Mouse (Mus musculus) heart, embryonic 15.5 days (tissue): Measurements from ENCODE around the gene Anks1b. TPM values are rescaled to one million over a fixed set of nuclear protein-coding genes. Genes with fewer than 3 reads are reported as not detected.
A peak's percentile ranks its signal among the peaks of the same experiment; 100 is the strongest.

ENCODE experiments used
- ATAC-seq: fragments of 200-750 bp; cut with Nextera tagmentation; replicated peaks from 2 replicates; pipeline ENCODE4 v1.8.0; 2017; ENCODE audit warnings: low read depth, moderate TSS enrichment; ENCODE audit not compliant: insufficient number of reproducible peaks, insufficient read depth, low FRiP score
- H3K27ac ChIP-seq: fragments of 300-500 bp; sonication (generic); 2 replicates; pipeline ENCODE4 v1.5.1; 2015; ENCODE audit warnings: mild to moderate bottlenecking, inconsistent platforms
- H3K27me3 ChIP-seq: fragments of 300-500 bp; sonication (generic); 2 replicates; pipeline ENCODE4 v1.6.1; 2015; ENCODE audit warnings: inconsistent platforms
- H3K36me3 ChIP-seq: fragments of 300-500 bp; sonication (generic); 2 replicates; pipeline ENCODE4 v1.6.1; 2015; ENCODE audit warnings: mild to moderate bottlenecking, inconsistent platforms
- H3K4me1 ChIP-seq: fragments of 300-500 bp; sonication (generic); replicated peaks from 2 replicates; pipeline ENCODE4 v1.6.1; 2015; ENCODE audit warnings: inconsistent platforms
- H3K4me2 ChIP-seq: fragments of 300-500 bp; sonication (generic); 2 replicates; pipeline ENCODE4 v1.6.1; 2015; ENCODE audit warnings: inconsistent platforms, mild to moderate bottlenecking, moderate library complexity
- H3K4me3 ChIP-seq: fragments of 300-500 bp; sonication (generic); 2 replicates; pipeline ENCODE4 v1.5.1; 2015; ENCODE audit warnings: mild to moderate bottlenecking, inconsistent platforms
- H3K9ac ChIP-seq: fragments of 300-500 bp; sonication (generic); 2 replicates; pipeline ENCODE4 v1.6.1; 2015; ENCODE audit warnings: mild to moderate bottlenecking, inconsistent platforms
- H3K9me3 ChIP-seq: fragments of 300-500 bp; sonication (generic); replicated peaks from 2 replicates; pipeline ENCODE4 v1.6.1; 2016; ENCODE audit warnings: inconsistent platforms
- WGBS: fragments of 180-500 bp; shearing (Covaris S2); methylation state at CpG from one replicate; pipeline ENCODE4 v1.1.7; 2015; ENCODE audit warnings: mixed read lengths; 5-methylcytosine and 5-hydroxymethylcytosine counted together
- polyA plus RNA-seq: library from polyadenylated mRNA; unstranded; fragments of >200 nt; fragmentation: Nextera tagmentation; extraction: Ambion mirVana; gene quantifications from 2 replicates; pipeline ENCODE4 v1.2.1, GENCODE M21; 2015

Gene Anks1b
- polyA plus RNA-seq, 1 experiment from 2014 or later, result 0.79 TPM

DNA sequence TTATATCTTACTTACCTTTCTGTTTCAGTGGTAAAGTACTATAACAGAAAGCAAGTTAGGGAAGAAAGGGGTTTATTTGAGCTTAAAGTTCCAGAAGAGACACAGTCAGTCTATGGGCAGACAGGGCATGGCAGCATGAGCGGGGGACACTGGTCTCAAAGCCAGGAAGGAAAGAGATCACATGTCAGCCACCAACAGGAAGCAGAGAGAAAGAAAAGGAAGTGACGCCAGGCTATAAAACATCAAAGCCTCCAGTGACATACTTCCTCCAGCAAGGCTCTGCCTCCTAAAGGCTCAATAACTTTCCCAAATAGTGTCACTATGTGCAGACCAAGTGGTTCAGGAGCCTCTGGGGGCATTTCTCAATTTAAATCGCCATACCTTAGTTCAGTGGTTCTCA is 4.5 kb upstream of the Anks1b start:
- Histone ChIP-seq H3K4me2 (no peak overlapping the region), H3K36me3 (no peaks in the 10 kb centered on the region), H3K9me3 (no peaks in the 10 kb centered on the region), H3K4me3 (no peak overlapping the region), H3K27me3 (peaks cover 25% of the 10 kb centered on the region), H3K27ac (no peak overlapping the region), H3K9ac (no peak overlapping the region), H3K4me1 (peaks cover 13% of the 10 kb centered on the region)
- ATAC-seq, result no peak
- 62% methylated on average over 3 of the region's 3 CpGs for WGBS

DNA sequence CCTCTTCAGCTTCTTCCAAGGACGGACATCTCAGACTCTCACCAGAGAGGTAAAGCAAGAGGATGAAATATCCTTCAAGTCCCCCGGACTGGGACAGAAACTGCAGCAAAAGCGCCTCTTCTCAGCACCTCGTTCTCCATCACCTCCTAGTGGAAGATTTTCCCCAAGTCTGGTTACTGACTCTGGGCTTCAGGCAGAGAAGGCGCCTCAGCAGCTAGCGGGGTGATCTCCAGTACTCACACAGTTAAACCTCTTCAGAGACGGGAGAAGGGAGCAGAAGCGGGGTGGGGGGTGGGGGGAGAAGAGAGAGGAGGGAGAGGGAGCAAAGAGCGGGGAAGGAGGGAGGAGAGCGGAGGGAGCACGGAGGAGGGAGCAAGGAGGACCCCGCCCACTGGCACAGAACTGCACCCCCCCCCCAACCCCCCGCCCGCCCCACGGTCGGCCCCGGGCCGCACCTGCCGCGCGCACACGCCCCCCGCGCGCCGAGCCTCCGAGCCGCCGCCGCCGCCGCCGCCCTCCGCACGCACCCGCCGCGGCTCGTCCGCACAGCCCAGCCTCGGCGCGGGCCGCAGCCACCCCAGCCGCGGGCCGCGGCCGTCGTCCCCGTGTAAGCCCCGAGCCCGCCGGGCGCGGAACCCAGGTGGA is 686 bp upstream of the Anks1b start:
- Histone ChIP-seq H3K4me3 (peak overlapping the region; percentile 58), H3K27ac (no peak overlapping the region), H3K9me3 (no peaks in the 10 kb centered on the region), H3K36me3 (no peaks in the 10 kb centered on the region), H3K4me1 (peaks cover 13% of the 10 kb centered on the region), H3K27me3 (peaks cover 36% of the 10 kb centered on the region), H3K4me2 (peak overlapping the region; percentile 96), H3K9ac (peak overlapping the region; percentile 36)
- WGBS, result under 1% methylated on average over 24 of the region's 56 CpGs
- ATAC-seq, result no peak; the same call in 1 of the 2 replicates

DNA sequence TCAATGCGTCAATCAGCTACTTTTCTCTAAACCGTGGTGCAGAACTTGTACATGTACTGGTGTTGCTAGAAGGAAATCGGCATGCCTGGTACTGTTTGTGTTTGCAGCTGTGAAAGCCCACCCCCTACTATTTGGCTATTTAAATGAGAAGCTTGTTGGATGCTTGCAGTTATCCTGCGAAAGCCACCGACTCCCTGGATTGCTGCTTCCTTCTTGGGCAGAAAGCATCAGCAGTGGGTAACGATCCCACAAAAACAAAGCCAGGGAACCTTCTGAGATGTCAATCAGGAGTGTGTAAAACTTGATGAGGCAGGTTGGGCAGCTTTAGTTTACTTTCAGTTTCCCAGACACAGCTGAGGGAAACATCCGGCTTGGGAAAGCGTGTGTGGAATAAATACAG is 727 bp downstream of the Anks1b start:
- H3K9me3 ChIP-seq, result no peaks in the 10 kb centered on the region
- H3K36me3 ChIP-seq, result no peaks in the 10 kb centered on the region
- peak overlapping the region; percentile 58 for H3K4me3 ChIP-seq
- no peak for ATAC-seq
- H3K27ac ChIP-seq, result no peak overlapping the region
- no peak overlapping the region for H3K9ac ChIP-seq
- WGBS, result 17% methylated on average over 8 of the region's 8 CpGs
- peaks cover 36% of the 10 kb centered on the region for H3K27me3 ChIP-seq
- peaks cover 13% of the 10 kb centered on the region for H3K4me1 ChIP-seq
- peak overlapping the region; percentile 96 for H3K4me2 ChIP-seq

DNA sequence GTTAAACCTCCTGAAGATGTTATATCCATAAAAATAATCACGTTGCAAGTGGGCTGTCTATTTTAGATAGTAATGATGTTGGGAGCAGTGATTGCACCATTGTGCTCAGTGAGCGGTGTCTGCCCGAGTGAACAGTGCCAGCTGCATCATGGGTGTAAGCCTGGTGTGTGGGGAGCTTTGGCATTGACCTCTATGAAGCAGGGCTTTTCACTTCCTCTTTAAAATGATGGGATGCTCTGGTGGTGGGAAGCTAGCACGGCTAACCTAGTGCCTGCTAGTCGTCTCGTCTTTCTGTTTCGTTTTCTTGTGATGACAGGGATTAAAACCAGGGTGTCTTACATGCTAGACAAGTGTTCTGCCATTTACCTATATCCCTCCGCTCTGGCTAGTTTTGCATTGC is 10.3 kb downstream of the Anks1b start:
- H3K4me1 ChIP-seq, result no peaks in the 10 kb centered on the region
- ATAC-seq, result no peak
- WGBS, result 76% methylated on average over 8 of the region's 8 CpGs

DNA sequence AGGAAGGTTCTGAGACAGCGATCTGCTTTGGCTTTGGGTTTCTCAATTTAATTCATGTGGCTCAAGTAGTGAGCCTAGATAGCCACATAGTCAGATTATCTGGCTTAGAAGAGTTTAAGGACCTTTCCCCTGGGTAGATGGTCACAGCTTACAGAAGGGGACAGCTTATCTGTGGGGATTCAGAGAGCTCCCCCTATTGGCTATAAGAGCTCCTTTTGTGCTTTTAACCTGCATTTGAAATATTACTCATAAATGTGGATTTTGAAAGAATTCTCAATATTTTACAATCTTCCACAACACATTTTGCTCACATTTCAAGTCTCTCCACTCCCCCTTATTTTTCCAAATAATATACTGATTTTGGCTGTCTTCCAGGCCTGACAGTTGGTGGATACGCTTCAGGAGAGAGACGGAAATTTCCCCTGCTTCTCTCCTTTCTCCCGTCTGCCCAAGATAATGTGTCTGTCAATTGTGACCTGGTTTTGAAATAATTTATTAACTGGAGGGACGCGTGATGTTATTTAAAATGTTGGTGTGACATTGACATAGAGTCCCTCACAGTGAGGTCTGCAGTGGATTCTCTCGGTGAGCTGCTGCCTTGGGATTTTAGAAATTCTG is 29.5 kb downstream of the Anks1b start:
- H3K27ac ChIP-seq, result no peak overlapping the region
- no peak overlapping the region for H3K9ac ChIP-seq
- no peak for ATAC-seq
- no peaks in the 10 kb centered on the region for H3K4me1 ChIP-seq
- no peaks in the 10 kb centered on the region for H3K27me3 ChIP-seq
- no peaks in the 10 kb centered on the region for H3K9me3 ChIP-seq
- no peaks in the 10 kb centered on the region for H3K36me3 ChIP-seq
- H3K4me2 ChIP-seq, result no peak overlapping the region
- H3K4me3 ChIP-seq, result no peak overlapping the region
- WGBS, result 63% methylated on average over 7 of the region's 7 CpGs

More for the DNA sequence above, 10.3 kb downstream of the Anks1b start:
- no peak overlapping the region for H3K9ac ChIP-seq
- H3K27me3 ChIP-seq, result no peaks in the 10 kb centered on the region
- no peaks in the 10 kb centered on the region for H3K9me3 ChIP-seq
- no peak overlapping the region for H3K27ac ChIP-seq
- H3K4me3 ChIP-seq, result no peak overlapping the region
- no peak overlapping the region for H3K4me2 ChIP-seq
- H3K36me3 ChIP-seq, result no peaks in the 10 kb centered on the region

DNA sequence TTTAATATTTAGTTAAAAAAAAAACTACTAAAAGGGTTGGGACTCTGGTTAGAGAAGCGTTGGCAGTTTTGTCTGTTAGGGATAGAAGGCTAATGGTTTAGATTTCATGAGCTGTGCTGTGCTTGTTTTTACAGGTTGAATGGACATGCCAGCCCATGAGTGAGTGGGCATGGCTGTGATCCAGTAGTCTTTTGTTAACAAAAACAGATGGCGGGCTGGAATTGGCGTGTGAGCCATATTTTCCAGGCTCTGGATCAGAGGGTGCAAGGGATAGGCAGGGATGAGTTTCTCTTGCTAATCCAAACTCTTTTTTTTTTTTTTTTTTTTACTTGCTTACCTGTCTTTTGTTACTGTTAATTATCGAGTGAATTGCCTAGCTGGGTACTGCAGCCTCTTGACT is 38.6 kb downstream of the Anks1b start:
- no peaks in the 10 kb centered on the region for H3K9me3 ChIP-seq
- WGBS, result 72% methylated on average over 4 of the region's 4 CpGs
- H3K4me3 ChIP-seq, result no peak overlapping the region
- H3K36me3 ChIP-seq, result no peaks in the 10 kb centered on the region
- no peak overlapping the region for H3K27ac ChIP-seq
- H3K4me1 ChIP-seq, result no peaks in the 10 kb centered on the region
- no peaks in the 10 kb centered on the region for H3K27me3 ChIP-seq
- no peak overlapping the region for H3K9ac ChIP-seq
- ATAC-seq, result no peak
- H3K4me2 ChIP-seq, result no peak overlapping the region

DNA sequence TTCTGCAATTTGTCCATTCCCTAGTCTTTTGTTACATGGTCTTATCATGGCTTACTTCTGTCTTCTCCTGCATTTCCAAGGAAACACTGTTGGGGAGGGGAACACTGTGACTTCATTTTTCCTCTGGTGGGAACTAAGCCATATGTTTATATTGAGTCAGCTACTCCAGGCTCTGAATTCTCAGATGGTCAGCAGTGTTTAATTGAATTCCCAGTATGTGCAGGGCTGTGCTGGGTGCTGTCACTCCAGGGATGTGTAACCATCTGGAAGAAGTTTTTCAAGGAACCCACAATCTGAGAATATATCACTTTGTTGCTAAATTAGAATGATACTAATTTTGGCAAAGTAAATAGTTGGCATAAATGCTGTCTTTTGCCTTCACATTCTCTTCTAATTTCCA is 39.9 kb downstream of the Anks1b start:
- Histone ChIP-seq H3K4me1 (no peaks in the 10 kb centered on the region), H3K27me3 (no peaks in the 10 kb centered on the region), H3K9ac (no peak overlapping the region), H3K4me3 (no peak overlapping the region), H3K36me3 (no peaks in the 10 kb centered on the region), H3K4me2 (no peak overlapping the region), H3K9me3 (no peaks in the 10 kb centered on the region), H3K27ac (no peak overlapping the region)
- ATAC-seq, result no peak

DNA sequence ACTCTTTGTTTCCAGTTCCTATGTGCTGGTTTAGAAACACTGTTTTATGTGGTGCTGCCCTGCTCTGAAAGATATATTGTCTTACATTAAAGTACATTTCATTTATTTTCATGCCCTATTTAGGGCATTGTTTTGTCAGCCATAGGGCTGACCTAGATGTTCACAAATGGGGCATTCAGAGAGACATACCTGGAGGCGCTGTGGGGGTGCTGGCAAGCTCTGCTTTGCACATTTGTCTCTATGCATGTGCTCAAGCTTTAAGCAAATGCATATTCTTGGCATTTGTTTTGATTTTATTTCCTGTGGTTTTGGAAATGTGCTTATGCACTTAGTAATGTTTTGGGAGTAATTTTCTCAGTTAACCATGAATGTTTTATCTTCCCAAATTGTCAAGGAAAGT is 43.8 kb downstream of the Anks1b start:
- 63% methylated on average over 1 of the region's 1 CpGs for WGBS
- Histone ChIP-seq H3K4me2 (no peak overlapping the region), H3K27ac (no peak overlapping the region), H3K4me1 (no peaks in the 10 kb centered on the region), H3K4me3 (no peak overlapping the region), H3K36me3 (no peaks in the 10 kb centered on the region), H3K27me3 (no peaks in the 10 kb centered on the region), H3K9me3 (no peaks in the 10 kb centered on the region), H3K9ac (no peak overlapping the region)
- ATAC-seq, result no peak

DNA sequence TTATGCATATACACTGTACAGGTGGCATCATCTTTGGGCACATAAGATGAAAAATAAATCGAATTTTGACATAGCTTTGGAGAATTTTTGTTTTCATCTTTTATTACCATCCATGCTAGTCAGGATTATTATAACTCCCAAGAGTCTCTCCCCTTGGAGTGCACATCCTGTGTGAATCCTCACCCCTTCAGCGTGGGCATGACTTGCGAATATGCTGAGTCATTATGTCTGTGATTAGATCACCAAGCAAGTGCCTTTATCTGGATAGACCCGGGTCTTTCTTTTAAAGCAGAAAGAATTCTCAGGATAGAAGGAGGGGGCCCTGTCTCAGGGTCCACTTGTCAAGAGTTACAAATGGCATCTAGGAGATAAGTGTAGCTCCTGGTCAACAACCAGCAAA is 48.7 kb downstream of the Anks1b start:
- peaks cover 6% of the 10 kb centered on the region; the same call in 1 of the 2 replicates for H3K9me3 ChIP-seq
- ATAC-seq, result no peak
- WGBS, result 59% methylated on average over 4 of the region's 4 CpGs
- no peak overlapping the region for H3K9ac ChIP-seq
- no peak overlapping the region for H3K4me2 ChIP-seq
- H3K27me3 ChIP-seq, result no peaks in the 10 kb centered on the region
- H3K27ac ChIP-seq, result no peak overlapping the region
- no peaks in the 10 kb centered on the region for H3K36me3 ChIP-seq
- no peak overlapping the region for H3K4me3 ChIP-seq
- no peaks in the 10 kb centered on the region for H3K4me1 ChIP-seq

DNA sequence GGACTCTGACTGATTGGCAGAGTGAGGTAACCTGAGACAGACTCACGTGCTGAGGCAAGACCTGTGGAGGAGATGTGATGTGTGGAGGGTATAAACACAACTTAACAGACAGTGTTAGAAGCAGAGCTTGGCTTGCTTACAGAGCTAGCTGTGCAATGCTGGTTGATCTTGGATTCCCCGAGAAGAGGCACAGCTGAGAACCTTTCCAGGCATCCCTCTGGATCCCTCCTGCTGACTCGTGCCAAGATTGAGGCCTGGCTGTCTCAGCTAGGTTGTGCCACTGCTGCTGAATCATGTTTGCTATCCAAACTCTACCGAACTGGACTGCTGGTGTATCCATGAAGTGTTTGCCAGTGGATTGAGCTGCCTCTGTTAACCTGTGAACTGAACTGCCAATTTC is 68.9 kb downstream of the Anks1b start:
- Histone ChIP-seq H3K4me2 (no peak overlapping the region), H3K27ac (no peak overlapping the region), H3K4me3 (no peak overlapping the region), H3K9ac (no peak overlapping the region), H3K27me3 (no peaks in the 10 kb centered on the region), H3K9me3 (no peaks in the 10 kb centered on the region), H3K4me1 (no peaks in the 10 kb centered on the region), H3K36me3 (no peaks in the 10 kb centered on the region)
- ATAC-seq, result no peak
- 60% methylated on average over 4 of the region's 4 CpGs for WGBS

DNA sequence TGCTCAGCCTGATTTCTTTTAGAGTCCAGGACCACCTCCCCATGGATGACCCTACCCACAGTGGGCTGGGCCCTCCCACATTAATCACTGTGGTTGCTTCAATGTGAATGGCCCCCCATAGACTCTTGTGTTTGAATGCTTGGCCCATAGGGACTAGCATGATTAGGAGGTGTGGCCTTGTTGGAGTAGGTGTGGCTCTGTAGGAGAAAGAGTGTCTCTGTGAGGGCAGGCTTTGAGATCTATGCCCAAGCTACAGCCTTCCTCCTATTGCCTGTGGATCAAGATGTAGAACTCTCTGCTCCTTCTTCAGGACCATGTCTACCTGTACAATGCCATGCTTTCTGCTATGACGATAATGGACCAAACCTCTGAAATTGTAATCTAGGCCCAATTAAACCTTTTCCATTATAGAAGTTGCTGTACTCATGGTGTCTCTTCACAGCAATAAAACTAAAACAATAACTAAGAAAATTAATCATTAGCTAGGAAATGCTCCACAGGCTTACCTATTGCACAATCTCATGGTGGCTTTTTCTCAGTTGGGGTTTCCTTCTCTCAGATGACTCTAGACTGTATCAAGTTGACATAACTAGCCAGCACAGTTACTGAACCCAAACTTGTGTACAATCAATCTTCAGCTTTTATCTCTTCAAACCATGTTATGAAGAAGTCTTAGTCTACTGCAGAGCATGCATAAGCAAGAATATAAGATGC is 73.5 kb downstream of the Anks1b start:
- no peak overlapping the region for H3K9ac ChIP-seq
- no peak overlapping the region for H3K4me3 ChIP-seq
- no peaks in the 10 kb centered on the region for H3K36me3 ChIP-seq
- H3K9me3 ChIP-seq, result no peaks in the 10 kb centered on the region
- no peak overlapping the region for H3K4me2 ChIP-seq
- H3K4me1 ChIP-seq, result no peaks in the 10 kb centered on the region
- no peak for ATAC-seq
- H3K27ac ChIP-seq, result no peak overlapping the region
- H3K27me3 ChIP-seq, result no peaks in the 10 kb centered on the region
- 91% methylated on average over 1 of the region's 1 CpGs for WGBS

DNA sequence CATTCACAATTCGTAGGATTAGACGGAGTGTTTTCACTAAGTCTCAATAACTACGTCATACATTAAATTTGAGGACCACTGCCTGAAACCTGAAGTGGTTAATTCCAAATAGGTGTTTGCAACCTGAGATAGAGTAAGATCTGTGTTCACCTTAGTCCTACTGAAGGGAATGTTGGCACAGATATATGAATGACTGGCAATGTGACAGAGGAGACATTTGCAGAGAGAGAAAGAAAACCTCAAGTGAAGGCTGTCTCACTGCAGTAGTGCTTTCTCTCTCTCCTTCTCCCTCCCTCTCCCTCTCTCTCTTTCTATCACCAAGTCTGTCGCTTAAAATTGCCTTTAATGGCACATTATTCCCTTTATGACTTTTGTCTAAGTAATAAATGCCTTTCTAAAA is 101.1 kb downstream of the Anks1b start:
- Histone ChIP-seq H3K36me3 (no peaks in the 10 kb centered on the region), H3K9ac (no peak overlapping the region), H3K4me2 (no peak overlapping the region), H3K27ac (no peak overlapping the region), H3K4me3 (no peak overlapping the region), H3K9me3 (no peaks in the 10 kb centered on the region), H3K4me1 (no peaks in the 10 kb centered on the region), H3K27me3 (no peaks in the 10 kb centered on the region)
- ATAC-seq, result no peak
- WGBS, result 82% methylated on average over 4 of the region's 4 CpGs
